Mouse (Mus musculus): ENCODE results near the gene Arid1b.
A peak's percentile ranks its signal among the peaks of the same experiment; 100 is the strongest.

- TF ChIP-seq POLR2A (IDR thresholded peaks at IDR 0.05; ENCODE audit: control insufficient read depth, extremely low read depth, insufficient read depth, low read length, poor library complexity) (no peak; the same call in 1 of the 2 replicates), CTCF (IDR thresholded peaks at IDR 0.05; ENCODE audit: borderline replicate concordance, control insufficient read depth, extremely low read depth, insufficient read depth, low read length, poor library complexity) (0 out of 2 replicates have a peak, but pooled peaks have one; percentile 41)
Observed at GRCm38 (mm10) chr17:5295086-5295947, 301.2 kb downstream of the Arid1b start.
